Mouse (Mus musculus) liver, embryonic 12.5 days (tissue): Measurements from ENCODE around the gene Map9. TPM values are rescaled to one million over a fixed set of nuclear protein-coding genes. Genes with fewer than 3 reads are reported as not detected.
"Not testable (repeated sequence)": the region's sequence is repeated elsewhere in the genome, so short reads cannot be mapped to it uniquely, and the experiment has no call there.

ENCODE experiments used
- ATAC-seq: fragments of 200-750 bp; cut with Nextera tagmentation; 2 replicates; pipeline ENCODE4 v1.8.0; 2017; ENCODE audit warnings: moderate number of reproducible peaks, mild to moderate bottlenecking, moderate library complexity
- H3K27ac ChIP-seq: fragments of 300-500 bp; sonication (generic); 2 replicates; pipeline ENCODE4 v1.5.1; 2016; ENCODE audit warnings: mild to moderate bottlenecking
- H3K27me3 ChIP-seq: fragments of 300-500 bp; sonication (generic); replicated peaks from 2 replicates; pipeline ENCODE4 v1.6.1; 2016; ENCODE audit warnings: mild to moderate bottlenecking, moderate library complexity
- H3K36me3 ChIP-seq: fragments of 300-500 bp; sonication (generic); 2 replicates; pipeline ENCODE4 v1.6.1; 2016; ENCODE audit warnings: mild to moderate bottlenecking, moderate library complexity
- H3K4me1 ChIP-seq: fragments of 300-500 bp; sonication (generic); 2 replicates; pipeline ENCODE4 v1.6.1; 2016
- H3K4me2 ChIP-seq: fragments of 300-500 bp; sonication (generic); 2 replicates; pipeline ENCODE4 v1.6.1; 2016; ENCODE audit warnings: mild to moderate bottlenecking, moderate library complexity
- H3K4me3 ChIP-seq: fragments of 300-500 bp; sonication (generic); 2 replicates; pipeline ENCODE4 v1.5.1; 2016; ENCODE audit warnings: mild to moderate bottlenecking, moderate library complexity
- H3K9ac ChIP-seq: fragments of 300-500 bp; sonication (generic); 2 replicates; pipeline ENCODE4 v1.6.1; 2016; ENCODE audit warnings: mild to moderate bottlenecking, moderate library complexity
- H3K9me3 ChIP-seq: fragments of 300-500 bp; sonication (generic); replicated peaks from 2 replicates; pipeline ENCODE4 v1.6.1; 2016; ENCODE audit warnings: mild to moderate bottlenecking, moderate library complexity
- WGBS: fragments of 180-500 bp; shearing (Covaris S2); methylation state at CpG from one replicate; pipeline ENCODE4 v1.1.7; 2016; ENCODE audit not compliant: insufficient replicate concordance; 5-methylcytosine and 5-hydroxymethylcytosine counted together
- polyA plus RNA-seq: library from polyadenylated mRNA; unstranded; fragments of >200 nt; fragmentation: Nextera tagmentation; extraction: Ambion mirVana; gene quantifications from 2 replicates; pipeline ENCODE4 v1.2.1, GENCODE M21; 2016

Gene Map9
- 0.53 and 0.86 TPM in 2 replicates for polyA plus RNA-seq

DNA sequence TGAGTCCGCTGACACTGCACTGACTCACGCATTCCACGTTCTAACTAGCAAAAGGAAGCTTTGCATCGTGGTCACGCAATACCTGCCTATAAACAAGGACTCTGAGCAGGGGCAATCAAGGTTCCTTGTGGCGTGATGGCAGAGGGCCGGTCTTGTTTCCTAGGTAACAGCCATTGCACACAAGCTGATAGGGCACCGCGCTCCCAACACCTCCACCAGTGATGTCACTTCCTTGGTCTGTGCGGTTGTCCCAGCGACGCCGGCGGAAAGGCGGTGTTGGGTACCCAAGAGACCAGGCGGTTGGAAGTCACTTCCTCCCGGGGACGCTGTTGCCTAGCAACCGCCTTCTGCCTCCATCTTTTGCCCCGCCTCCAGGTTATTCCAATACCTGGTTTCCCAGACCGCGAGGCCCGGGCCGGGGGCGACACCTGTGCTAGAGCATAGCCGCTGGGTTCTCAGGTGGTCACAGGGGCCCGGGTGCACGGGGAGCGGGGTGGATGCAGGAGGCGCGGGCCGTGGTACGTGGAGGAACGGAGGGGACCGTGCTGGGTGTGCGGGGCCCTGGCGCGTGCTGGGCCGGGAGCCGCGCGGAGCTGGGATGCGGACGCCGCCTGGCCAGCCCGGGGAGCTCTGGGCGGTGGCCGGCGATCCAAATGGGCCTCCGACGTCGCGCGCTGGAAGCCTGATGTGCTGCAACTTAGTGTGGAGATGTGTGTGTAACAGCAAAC is at the start of gene Map9:
TSS of gene Map9 (plus strand) at position 248 of the 728 bp plus-strand sequence.
- peaks cover 7% of the 10 kb centered on the region for H3K27me3 ChIP-seq
- H3K27ac ChIP-seq: no peak within 1 kb of the TSS
- WGBS: 1% methylated on average over 54 of the region's 54 CpGs

DNA sequence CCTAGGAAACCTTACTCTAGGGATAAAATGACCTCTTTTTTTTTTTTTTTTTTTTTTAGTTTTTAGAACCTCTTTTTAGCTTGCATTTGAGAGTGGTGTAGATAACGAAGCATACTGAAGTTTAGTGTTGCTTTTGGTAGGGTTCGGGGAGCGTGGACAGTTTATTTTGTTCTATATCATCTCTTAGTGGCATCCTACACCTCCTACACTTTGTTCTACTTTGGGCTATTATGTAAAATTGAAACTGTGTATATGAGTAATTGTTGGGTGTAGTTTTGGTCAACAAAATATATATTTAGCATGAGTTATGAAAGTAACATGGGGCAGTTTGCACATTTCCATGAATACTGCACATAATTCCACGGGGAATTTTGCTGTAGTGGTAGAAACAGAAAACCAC is 42.1 kb upstream of the Map9 start:
- H3K4me3 ChIP-seq: no peak overlapping the region
- no peaks in the 10 kb centered on the region for H3K27me3 ChIP-seq
- no peaks in the 10 kb centered on the region for H3K4me1 ChIP-seq
- no peaks in the 10 kb centered on the region for H3K36me3 ChIP-seq
- no peak overlapping the region for H3K27ac ChIP-seq
- WGBS: 71% methylated on average over 4 of the region's 4 CpGs
- H3K9ac ChIP-seq: no peak overlapping the region
- H3K9me3 ChIP-seq: no peaks in the 10 kb centered on the region
- H3K4me2 ChIP-seq: no peak overlapping the region
- no peak for ATAC-seq

More for the DNA sequence above, at the start of gene Map9:
- Histone ChIP-seq H3K9ac (no peak within 1 kb of the TSS), H3K36me3 (no peaks in the 10 kb centered on the region), H3K4me3 (peak within 1 kb of the TSS; percentile 56), H3K4me2 (peak within 1 kb of the TSS; percentile 68), H3K9me3 (no peaks in the 10 kb centered on the region), H3K4me1 (peaks cover 7% of the 10 kb centered on the region; the same call in 1 of the 2 replicates)
- peak; percentile 95 for ATAC-seq

DNA sequence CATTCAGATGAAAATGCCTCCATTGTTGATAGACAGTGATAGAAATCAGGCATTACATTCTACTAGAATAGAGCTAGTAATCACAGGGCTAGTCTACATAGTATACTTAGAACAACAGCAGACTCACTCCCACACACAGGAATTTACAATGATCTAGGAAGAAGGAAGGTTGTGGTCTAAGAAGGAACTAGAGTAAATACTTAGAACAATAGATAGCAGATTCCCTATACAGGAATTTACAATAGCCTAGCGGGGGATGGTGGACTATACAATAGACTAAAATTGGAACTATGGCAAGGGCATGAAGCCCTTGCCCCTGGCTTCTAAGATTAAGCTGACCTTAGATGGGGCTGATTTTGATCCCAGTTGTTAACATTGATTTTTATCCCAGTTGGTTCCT is 31.1 kb upstream of the Map9 start:
- ATAC-seq, H3K4me3 ChIP-seq: not testable (repeated sequence)
- WGBS: 74% methylated on average over 1 of the region's 1 CpGs

DNA sequence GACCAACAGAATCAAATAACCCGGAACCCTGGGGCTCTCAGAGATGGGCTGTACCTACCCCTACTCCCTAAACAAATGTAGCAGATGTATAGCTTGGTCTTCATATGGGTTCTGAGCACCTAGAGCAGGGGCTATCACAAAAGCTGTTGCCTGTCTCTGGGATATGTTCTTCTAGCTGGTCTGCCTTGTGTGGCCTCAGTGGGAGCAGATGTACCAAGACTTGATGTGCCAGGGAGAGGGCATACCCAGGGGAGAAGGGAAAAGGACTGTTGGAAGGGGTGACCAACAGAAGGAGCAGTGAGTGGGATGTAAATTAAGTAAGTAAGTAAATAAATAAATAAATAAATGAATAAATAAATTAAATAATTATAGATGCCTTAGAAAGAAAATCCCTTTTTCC is 25.8 kb upstream of the Map9 start:
- no peak for ATAC-seq
- H3K27ac ChIP-seq: no peak overlapping the region
- H3K4me3 ChIP-seq: no peak overlapping the region
- H3K9ac ChIP-seq: no peak overlapping the region
- H3K27me3 ChIP-seq: no peaks in the 10 kb centered on the region
- no peaks in the 10 kb centered on the region for H3K9me3 ChIP-seq
- no peaks in the 10 kb centered on the region for H3K4me1 ChIP-seq
- WGBS: 50% methylated on average over 1 of the region's 1 CpGs
- no peaks in the 10 kb centered on the region for H3K36me3 ChIP-seq
- no peak overlapping the region for H3K4me2 ChIP-seq

More for the DNA sequence above, 31.1 kb upstream of the Map9 start:
- H3K9ac ChIP-seq, H3K27ac ChIP-seq, H3K27me3 ChIP-seq, H3K36me3 ChIP-seq, H3K9me3 ChIP-seq, H3K4me1 ChIP-seq, H3K4me2 ChIP-seq: not testable (repeated sequence)

DNA sequence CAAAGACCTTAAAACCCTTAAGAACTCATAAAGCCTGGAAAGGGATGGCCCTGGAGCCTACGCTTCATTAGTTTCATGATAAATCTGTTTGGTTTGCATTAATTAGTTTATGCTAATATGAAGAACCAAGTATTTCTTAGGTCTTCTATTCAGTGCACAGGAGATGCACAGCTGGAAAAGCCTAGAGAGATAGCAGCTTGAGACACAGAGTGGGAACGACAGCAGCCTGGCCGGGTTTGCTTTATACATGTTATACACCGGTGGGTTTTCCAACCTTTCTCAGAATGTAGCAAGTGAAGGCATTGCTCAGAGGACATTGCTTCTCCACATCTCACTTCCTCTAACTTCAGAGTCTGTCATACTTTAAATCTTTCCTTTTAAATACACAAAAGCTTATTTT is 25.3 kb upstream of the Map9 start:
- H3K4me2 ChIP-seq: no peak overlapping the region
- no peaks in the 10 kb centered on the region for H3K27me3 ChIP-seq
- no peak overlapping the region for H3K9ac ChIP-seq
- H3K4me1 ChIP-seq: no peaks in the 10 kb centered on the region
- no peaks in the 10 kb centered on the region for H3K36me3 ChIP-seq
- H3K9me3 ChIP-seq: no peaks in the 10 kb centered on the region
- H3K4me3 ChIP-seq: no peak overlapping the region
- ATAC-seq: no peak
- WGBS: 73% methylated on average over 4 of the region's 4 CpGs
- H3K27ac ChIP-seq: no peak overlapping the region

DNA sequence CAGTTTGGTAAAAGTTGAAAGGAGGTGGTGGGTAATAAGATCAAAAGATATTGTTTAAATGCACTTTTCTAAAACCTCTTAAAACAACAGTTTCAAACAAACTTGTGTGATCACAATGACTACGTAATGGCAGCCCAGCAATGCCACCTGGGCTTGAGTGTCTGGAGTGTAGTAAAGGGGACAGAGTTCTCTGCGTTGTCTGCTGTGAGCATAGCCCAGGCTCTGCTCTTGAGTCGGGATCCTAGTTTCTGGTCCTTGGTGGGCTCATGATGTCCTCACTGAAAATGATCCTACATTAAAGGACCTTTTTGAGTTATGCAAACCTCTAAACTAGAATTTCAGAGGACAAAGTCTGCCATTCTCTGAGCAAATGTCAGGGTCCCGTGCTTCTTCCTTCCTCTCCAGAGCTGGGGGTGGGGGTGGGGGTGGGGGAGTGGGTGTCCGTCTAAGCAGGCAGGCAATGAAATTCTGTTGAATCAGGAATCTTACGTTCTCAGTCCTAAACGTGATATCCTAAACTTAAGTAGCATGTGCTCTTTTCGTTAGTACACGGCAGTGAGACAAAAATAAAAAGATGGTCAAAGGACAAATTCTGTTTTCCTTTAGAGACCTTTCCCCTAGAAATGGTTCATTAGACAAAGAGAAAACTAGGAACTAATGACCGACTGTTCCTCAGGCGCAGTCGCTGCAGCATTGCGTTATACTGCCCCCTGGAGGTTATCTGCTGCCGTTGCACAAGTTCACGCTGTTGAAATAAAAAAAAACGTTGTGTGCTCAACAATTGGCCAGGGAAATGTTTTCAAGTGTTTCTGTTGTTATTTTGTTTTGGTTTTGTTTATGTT is 24.5 kb upstream of the Map9 start:
- Histone ChIP-seq H3K4me1 (no peaks in the 10 kb centered on the region), H3K36me3 (no peaks in the 10 kb centered on the region), H3K27ac (no peak overlapping the region), H3K9me3 (no peaks in the 10 kb centered on the region), H3K27me3 (no peaks in the 10 kb centered on the region), H3K4me3 (peak overlapping the region; percentile 36), H3K4me2 (peak overlapping the region; percentile 58), H3K9ac (no peak overlapping the region)
- no peak for ATAC-seq
- 5% methylated on average over 16 of the region's 16 CpGs for WGBS

DNA sequence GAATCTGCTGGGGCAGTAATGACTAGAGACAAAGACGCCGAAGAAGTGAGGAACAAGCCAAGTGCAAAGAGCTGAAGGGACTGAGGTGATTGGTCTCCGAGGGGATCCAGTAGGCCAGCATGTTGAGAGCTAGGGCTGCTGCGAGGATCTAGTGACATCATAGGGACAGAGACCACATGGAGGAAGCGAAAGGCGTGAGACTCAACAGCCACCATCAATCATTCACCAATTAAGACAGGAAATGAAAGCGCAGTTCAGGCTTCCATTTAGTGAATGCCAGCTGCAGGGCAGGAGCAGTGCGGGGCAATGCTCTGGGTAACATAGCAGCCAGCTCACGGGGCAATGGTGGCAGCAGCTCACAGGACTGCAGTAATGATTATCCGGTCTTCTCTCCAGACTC is 17.7 kb upstream of the Map9 start:
- 49% methylated on average over 10 of the region's 10 CpGs for WGBS
- H3K4me3 ChIP-seq: no peak overlapping the region
- no peaks in the 10 kb centered on the region for H3K27me3 ChIP-seq
- H3K27ac ChIP-seq: no peak overlapping the region
- H3K9ac ChIP-seq: no peak overlapping the region
- no peaks in the 10 kb centered on the region for H3K9me3 ChIP-seq
- no peaks in the 10 kb centered on the region for H3K4me1 ChIP-seq
- no peaks in the 10 kb centered on the region for H3K36me3 ChIP-seq
- no peak for ATAC-seq
- H3K4me2 ChIP-seq: no peak overlapping the region

DNA sequence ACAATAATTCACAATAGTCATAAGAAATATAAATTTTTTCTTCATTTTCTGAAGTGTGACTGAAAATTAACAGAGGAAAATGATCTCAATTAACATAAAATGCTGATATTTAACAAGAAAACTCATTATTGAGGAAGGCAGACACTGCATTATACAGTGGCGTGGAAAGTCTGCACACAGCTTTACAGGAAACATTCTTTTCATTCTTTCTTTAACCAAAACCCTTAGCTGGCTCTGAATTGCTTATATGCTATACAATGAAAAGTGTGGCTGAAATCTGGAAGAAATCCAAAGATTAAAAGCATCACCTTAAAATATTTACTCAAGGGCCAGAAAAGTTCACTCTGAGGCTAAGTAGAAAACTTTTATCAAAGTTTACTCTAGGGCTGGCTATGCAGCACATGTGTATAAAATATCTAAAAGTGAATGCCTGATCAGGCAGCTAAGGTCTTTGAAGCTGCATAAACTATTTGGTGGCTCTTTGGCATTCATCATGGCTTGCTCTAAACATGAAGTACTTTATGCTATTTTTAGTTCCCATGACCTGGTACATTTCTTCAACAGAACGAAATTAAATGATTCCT is 9.5 kb upstream of the Map9 start:
- WGBS: 47% methylated on average over 2 of the region's 2 CpGs
- Histone ChIP-seq H3K4me2 (no peak overlapping the region), H3K4me3 (no peak overlapping the region), H3K9me3 (no peaks in the 10 kb centered on the region), H3K27me3 (no peaks in the 10 kb centered on the region), H3K9ac (no peak overlapping the region), H3K27ac (no peak overlapping the region), H3K36me3 (no peaks in the 10 kb centered on the region), H3K4me1 (no peaks in the 10 kb centered on the region)
- no peak for ATAC-seq

DNA sequence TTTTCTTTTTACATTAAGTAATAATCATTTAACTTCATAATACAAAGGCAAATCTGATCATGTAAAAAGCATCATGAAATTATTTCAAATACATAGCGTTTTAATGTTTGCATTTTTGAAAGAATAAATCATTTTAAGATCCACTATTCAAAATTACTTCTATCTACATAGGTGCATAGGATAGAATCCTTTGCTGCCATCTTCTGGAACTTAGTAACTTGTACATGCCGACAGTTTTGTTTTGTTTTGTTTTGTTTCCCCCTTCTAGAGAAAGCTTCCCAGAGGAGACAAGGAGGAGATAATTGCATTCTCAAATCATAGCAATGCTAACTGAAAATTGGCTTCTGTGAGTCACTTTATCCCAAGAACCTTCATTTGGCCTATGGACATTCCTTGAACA is 7.5 kb upstream of the Map9 start:
- Histone ChIP-seq H3K36me3 (no peaks in the 10 kb centered on the region), H3K4me1 (no peaks in the 10 kb centered on the region), H3K4me2 (no peak overlapping the region), H3K27me3 (no peaks in the 10 kb centered on the region), H3K27ac (no peak overlapping the region), H3K4me3 (no peak overlapping the region), H3K9ac (no peak overlapping the region), H3K9me3 (no peaks in the 10 kb centered on the region)
- ATAC-seq: no peak
- 20% methylated on average over 2 of the region's 2 CpGs for WGBS

DNA sequence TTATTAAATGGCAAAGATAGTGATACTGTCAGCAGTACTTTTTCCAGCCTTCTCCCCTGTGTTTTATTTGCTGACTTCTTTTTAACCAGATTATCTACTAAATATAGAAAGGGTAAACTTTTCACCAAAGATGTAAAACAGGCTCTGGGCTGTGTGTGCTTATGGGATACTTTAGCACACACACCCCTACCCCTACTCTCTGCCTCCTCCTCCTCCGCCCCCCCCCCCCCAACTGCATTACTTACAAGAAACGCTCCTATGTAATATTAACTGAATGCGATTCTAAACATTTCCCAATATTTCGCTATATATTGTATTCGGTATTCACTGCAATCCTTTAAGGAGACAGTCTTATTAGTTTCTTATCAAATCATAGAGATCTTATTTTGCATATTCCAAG is 504 bp upstream of the Map9 start:
- Histone ChIP-seq H3K4me2 (peak overlapping the region; percentile 68), H3K36me3 (no peaks in the 10 kb centered on the region), H3K9me3 (no peaks in the 10 kb centered on the region), H3K9ac (no peak overlapping the region), H3K4me1 (peaks cover 7% of the 10 kb centered on the region; the same call in 1 of the 2 replicates), H3K27me3 (peaks cover 7% of the 10 kb centered on the region), H3K27ac (no peak overlapping the region), H3K4me3 (peak overlapping the region; percentile 56)
- WGBS: 6% methylated on average over 4 of the region's 5 CpGs
- ATAC-seq: no peak

DNA sequence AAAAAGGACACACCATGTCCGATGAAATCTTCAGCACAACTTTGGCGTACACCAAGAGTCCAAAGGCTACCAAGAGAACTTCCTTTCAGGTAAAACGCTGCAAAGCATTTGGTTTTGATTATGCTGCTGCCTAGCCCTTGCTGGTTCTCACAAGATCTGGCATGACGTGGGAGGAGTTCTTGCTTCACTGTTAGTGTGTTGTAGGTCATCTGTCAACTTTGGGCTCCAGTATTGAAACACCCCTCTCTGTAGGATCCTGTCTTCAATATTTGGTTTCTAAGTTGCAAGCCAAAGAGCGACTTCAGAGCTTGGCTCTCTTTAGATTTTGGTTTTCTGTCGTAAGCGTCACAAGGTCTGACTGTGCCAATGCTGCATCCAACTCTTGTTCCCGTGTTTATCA is 1.2 kb downstream of the Map9 start:
- no peak overlapping the region for H3K4me2 ChIP-seq

DNA sequence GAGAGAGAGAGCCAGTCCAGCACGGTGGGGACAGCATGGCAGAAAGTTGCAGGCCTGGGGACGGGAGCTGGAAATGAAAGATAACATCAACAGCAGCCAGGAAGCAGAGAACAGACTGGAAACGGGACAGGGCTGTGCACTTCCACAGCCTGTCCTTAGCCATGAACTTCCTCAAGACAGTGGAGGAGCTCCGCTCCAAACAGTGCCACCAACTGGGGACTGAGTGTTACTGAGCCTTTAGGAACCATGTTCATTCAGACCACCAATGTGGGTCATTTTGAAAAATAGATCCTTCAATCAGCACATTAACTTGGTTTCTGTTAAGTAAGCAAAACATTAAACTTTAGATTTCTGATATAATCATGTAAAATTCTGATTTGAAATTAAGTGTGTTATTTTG is 4.6 kb downstream of the Map9 start:
- Histone ChIP-seq H3K4me1 (peaks cover 7% of the 10 kb centered on the region; the same call in 1 of the 2 replicates), H3K9me3 (no peaks in the 10 kb centered on the region), H3K4me2 (peak overlapping the region; percentile 24; the same call in 1 of the 2 replicates), H3K27ac (no peak overlapping the region), H3K36me3 (no peaks in the 10 kb centered on the region), H3K9ac (no peak overlapping the region), H3K4me3 (no peak overlapping the region), H3K27me3 (peaks cover 7% of the 10 kb centered on the region)
- WGBS: 11% methylated on average over 4 of the region's 4 CpGs
- no peak for ATAC-seq

More for the DNA sequence above, 1.2 kb downstream of the Map9 start:
- ATAC-seq: no peak
- Histone ChIP-seq H3K9ac (no peak overlapping the region), H3K9me3 (no peaks in the 10 kb centered on the region), H3K27ac (no peak overlapping the region), H3K4me3 (no peak overlapping the region), H3K27me3 (peaks cover 7% of the 10 kb centered on the region), H3K36me3 (no peaks in the 10 kb centered on the region), H3K4me1 (peaks cover 7% of the 10 kb centered on the region; the same call in 1 of the 2 replicates)
- WGBS: 76% methylated on average over 8 of the region's 8 CpGs
